Mouse (Mus musculus) heart, embryonic 15.5 days (tissue): ENCODE data around the gene Olfr632. TPM values are rescaled to one million over a fixed set of nuclear protein-coding genes. Genes with fewer than 3 reads are reported as not detected.
"Not testable (repeated sequence)": the region's sequence is repeated elsewhere in the genome, so short reads cannot be mapped to it uniquely, and the experiment has no call there.

Source experiments
- ATAC-seq: fragments of 200-750 bp; cut with Nextera tagmentation; replicated peaks from 2 replicates; pipeline ENCODE4 v1.8.0; 2017; ENCODE audit warnings: low read depth, moderate TSS enrichment; ENCODE audit not compliant: insufficient number of reproducible peaks, insufficient read depth, low FRiP score
- H3K27ac ChIP-seq: fragments of 300-500 bp; sonication (generic); 2 replicates; pipeline ENCODE4 v1.5.1; 2015; ENCODE audit warnings: mild to moderate bottlenecking, inconsistent platforms
- H3K27me3 ChIP-seq: fragments of 300-500 bp; sonication (generic); 2 replicates; pipeline ENCODE4 v1.6.1; 2015; ENCODE audit warnings: inconsistent platforms
- H3K36me3 ChIP-seq: fragments of 300-500 bp; sonication (generic); 2 replicates; pipeline ENCODE4 v1.6.1; 2015; ENCODE audit warnings: mild to moderate bottlenecking, inconsistent platforms
- H3K4me1 ChIP-seq: fragments of 300-500 bp; sonication (generic); replicated peaks from 2 replicates; pipeline ENCODE4 v1.6.1; 2015; ENCODE audit warnings: inconsistent platforms
- H3K4me2 ChIP-seq: fragments of 300-500 bp; sonication (generic); 2 replicates; pipeline ENCODE4 v1.6.1; 2015; ENCODE audit warnings: inconsistent platforms, mild to moderate bottlenecking, moderate library complexity
- H3K4me3 ChIP-seq: fragments of 300-500 bp; sonication (generic); 2 replicates; pipeline ENCODE4 v1.5.1; 2015; ENCODE audit warnings: mild to moderate bottlenecking, inconsistent platforms
- H3K9ac ChIP-seq: fragments of 300-500 bp; sonication (generic); 2 replicates; pipeline ENCODE4 v1.6.1; 2015; ENCODE audit warnings: mild to moderate bottlenecking, inconsistent platforms
- H3K9me3 ChIP-seq: fragments of 300-500 bp; sonication (generic); replicated peaks from 2 replicates; pipeline ENCODE4 v1.6.1; 2016; ENCODE audit warnings: inconsistent platforms
- WGBS: fragments of 180-500 bp; shearing (Covaris S2); methylation state at CpG from one replicate; pipeline ENCODE4 v1.1.7; 2015; ENCODE audit warnings: mixed read lengths; 5-methylcytosine and 5-hydroxymethylcytosine counted together
- polyA plus RNA-seq: library from polyadenylated mRNA; unstranded; fragments of >200 nt; fragmentation: Nextera tagmentation; extraction: Ambion mirVana; gene quantifications from 2 replicates; pipeline ENCODE4 v1.2.1, GENCODE M21; 2015

Olfr632 gene
- polyA plus RNA-seq = not detected in 2 replicates

GRCm38 (mm10) chr7:103934264-103934663, at the start of gene Olfr632:
Gene Olfr632, plus strand, starts transcription at chr7:103934347.
- Histone ChIP-seq H3K4me3 (no peak within 1 kb of the TSS), H3K9me3 (no peaks in the 10 kb centered on the region), H3K27me3 (no peaks in the 10 kb centered on the region), H3K4me1 (no peaks in the 10 kb centered on the region), H3K36me3 (no peaks in the 10 kb centered on the region), H3K4me2 (no peak within 1 kb of the TSS), H3K27ac (no peak within 1 kb of the TSS), H3K9ac (no peak within 1 kb of the TSS)
- 57% methylated on average over 2 of the region's 2 CpGs for WGBS
- no peak for ATAC-seq

- H3K4me2 ChIP-seq = no peak within 1 kb of the TSS
- no peak within 1 kb of the TSS for H3K4me3 ChIP-seq
- no peaks in the 10 kb centered on the region for H3K9me3 ChIP-seq
- no peaks in the 10 kb centered on the region for H3K27me3 ChIP-seq
- H3K36me3 ChIP-seq = no peaks in the 10 kb centered on the region
- H3K9ac ChIP-seq = no peak within 1 kb of the TSS
- no peak for ATAC-seq
- H3K27ac ChIP-seq = no peak within 1 kb of the TSS
- H3K4me1 ChIP-seq = no peaks in the 10 kb centered on the region
Measured at GRCm38 (mm10) chr7:103886152-103886551, 48.0 kb upstream of the Olfr632 start, which contains the start of gene Olfr66. Gene Olfr66, minus strand, starts transcription at chr7:103886252.

- no peak for ATAC-seq
- no peaks in the 10 kb centered on the region for H3K36me3 ChIP-seq
- H3K9me3 ChIP-seq = no peaks in the 10 kb centered on the region
- 63% methylated on average over 1 of the region's 1 CpGs for WGBS
- no peak within 1 kb of the TSS for H3K27ac ChIP-seq
- H3K4me2 ChIP-seq = no peak within 1 kb of the TSS
- no peak within 1 kb of the TSS for H3K4me3 ChIP-seq
- H3K4me1 ChIP-seq = no peaks in the 10 kb centered on the region
- H3K9ac ChIP-seq = no peak within 1 kb of the TSS
- H3K27me3 ChIP-seq = no peaks in the 10 kb centered on the region
Measured at GRCm38 (mm10) chr7:103894385-103894784, 39.8 kb upstream of the Olfr632 start, which contains the start of gene Olfr64. Gene Olfr64, minus strand, starts transcription at chr7:103894485.

GRCm38 (mm10) chr7:103903187-103903586, 31.0 kb upstream of the Olfr632 start, which contains the start of gene Olfr65:
Gene Olfr65, plus strand, starts transcription at chr7:103903487.
- Histone ChIP-seq H3K9ac (no peak within 1 kb of the TSS), H3K4me1 (no peaks in the 10 kb centered on the region), H3K27me3 (no peaks in the 10 kb centered on the region), H3K4me2 (no peak within 1 kb of the TSS), H3K27ac (no peak within 1 kb of the TSS), H3K9me3 (no peaks in the 10 kb centered on the region), H3K4me3 (no peak within 1 kb of the TSS), H3K36me3 (no peaks in the 10 kb centered on the region)
- 59% methylated on average over 2 of the region's 2 CpGs for WGBS
- ATAC-seq = no peak

- Histone ChIP-seq H3K4me3 (no peak overlapping the region), H3K4me2 (no peak overlapping the region), H3K9ac (no peak overlapping the region), H3K9me3 (no peaks in the 10 kb centered on the region), H3K36me3 (no peaks in the 10 kb centered on the region), H3K27ac (no peak overlapping the region; the same call in 1 of the 2 replicates), H3K27me3 (no peaks in the 10 kb centered on the region), H3K4me1 (peaks cover 8% of the 10 kb centered on the region)
- 6% methylated on average over 3 of the region's 3 CpGs for WGBS
- peak; percentile 80 for ATAC-seq
Measured at GRCm38 (mm10) chr7:103910047-103910446, 24.1 kb upstream of the Olfr632 start.

GRCm38 (mm10) chr7:103912969-103913511, 21.1 kb upstream of the Olfr632 start:
- Histone ChIP-seq H3K9ac (no peak overlapping the region), H3K9me3 (no peaks in the 10 kb centered on the region), H3K27me3 (no peaks in the 10 kb centered on the region), H3K36me3 (no peaks in the 10 kb centered on the region), H3K4me1 (peaks cover 8% of the 10 kb centered on the region), H3K27ac (no peak overlapping the region), H3K4me3 (no peak overlapping the region), H3K4me2 (no peak overlapping the region)
- 39% methylated on average over 8 of the region's 8 CpGs for WGBS
- no peak for ATAC-seq

GRCm38 (mm10) chr7:103915338-103915737, 18.8 kb upstream of the Olfr632 start:
- Histone ChIP-seq H3K27ac (no peak overlapping the region), H3K36me3 (no peaks in the 10 kb centered on the region), H3K9ac (no peak overlapping the region), H3K4me3 (no peak overlapping the region), H3K9me3 (no peaks in the 10 kb centered on the region), H3K4me1 (no peaks in the 10 kb centered on the region), H3K4me2 (no peak overlapping the region), H3K27me3 (no peaks in the 10 kb centered on the region)
- no peak for ATAC-seq

- ATAC-seq = no peak
- Histone ChIP-seq H3K9me3 (no peaks in the 10 kb centered on the region), H3K27me3 (no peaks in the 10 kb centered on the region), H3K4me1 (no peaks in the 10 kb centered on the region), H3K36me3 (no peaks in the 10 kb centered on the region), H3K4me2 (no peak within 1 kb of the TSS), H3K27ac (no peak within 1 kb of the TSS), H3K4me3 (no peak within 1 kb of the TSS), H3K9ac (no peak within 1 kb of the TSS)
Measured at GRCm38 (mm10) chr7:103928525-103928924, 5.6 kb upstream of the Olfr632 start, which contains the start of gene Olfr631. Gene Olfr631, plus strand, starts transcription at chr7:103928825.

GRCm38 (mm10) chr7:103942730-103943129, 8.6 kb downstream of the Olfr632 start:
- H3K4me3 ChIP-seq = no peak overlapping the region
- no peaks in the 10 kb centered on the region for H3K4me1 ChIP-seq
- H3K27me3 ChIP-seq = no peaks in the 10 kb centered on the region
- H3K9me3 ChIP-seq = no peaks in the 10 kb centered on the region
- no peak overlapping the region for H3K9ac ChIP-seq
- ATAC-seq = no peak
- H3K36me3 ChIP-seq = no peaks in the 10 kb centered on the region
- no peak overlapping the region for H3K27ac ChIP-seq
- 21% methylated on average over 2 of the region's 2 CpGs for WGBS
- no peak overlapping the region for H3K4me2 ChIP-seq

GRCm38 (mm10) chr7:103944137-103944536, 10.0 kb downstream of the Olfr632 start, which contains the start of gene Olfr633:
Gene Olfr633, plus strand, starts transcription at chr7:103944437.
- no peak within 1 kb of the TSS for H3K4me3 ChIP-seq
- no peak within 1 kb of the TSS for H3K4me2 ChIP-seq
- no peaks in the 10 kb centered on the region for H3K27me3 ChIP-seq
- no peak within 1 kb of the TSS for H3K9ac ChIP-seq
- no peak within 1 kb of the TSS for H3K27ac ChIP-seq
- no peaks in the 10 kb centered on the region for H3K9me3 ChIP-seq
- H3K36me3 ChIP-seq = no peaks in the 10 kb centered on the region
- no peak for ATAC-seq
- no peaks in the 10 kb centered on the region for H3K4me1 ChIP-seq

- H3K27me3 ChIP-seq, H3K36me3 ChIP-seq, ATAC-seq, H3K27ac ChIP-seq, H3K4me3 ChIP-seq, H3K4me2 ChIP-seq, H3K9me3 ChIP-seq, H3K9ac ChIP-seq, H3K4me1 ChIP-seq: not testable (repeated sequence)
- 90% methylated on average over 22 of the region's 22 CpGs for WGBS
Measured at GRCm38 (mm10) chr7:103966873-103967272, 32.7 kb downstream of the Olfr632 start.

- Histone ChIP-seq H3K27ac (no peak within 1 kb of the TSS), H3K4me2 (no peak within 1 kb of the TSS), H3K4me1 (no peaks in the 10 kb centered on the region), H3K9ac (no peak within 1 kb of the TSS), H3K4me3 (no peak within 1 kb of the TSS), H3K36me3 (no peaks in the 10 kb centered on the region), H3K27me3 (no peaks in the 10 kb centered on the region), H3K9me3 (no peaks in the 10 kb centered on the region)
- no peak for ATAC-seq
- 76% methylated on average over 1 of the region's 1 CpGs for WGBS
Measured at GRCm38 (mm10) chr7:103970852-103971251, 36.7 kb downstream of the Olfr632 start, which contains the start of gene Olfr635. Gene Olfr635, plus strand, starts transcription at chr7:103971152.
